Mouse (Mus musculus) CD4-positive, CD25-positive, alpha-beta regulatory T cell, adult 4 months (primary cell): ENCODE results near the gene Mgll. TPM values are rescaled to one million over a fixed set of nuclear protein-coding genes. Genes with fewer than 3 reads are reported as not detected.

Source experiments
- ATAC-seq: one replicate; pipeline ENCODE4 v1.8.0; 2017
- polyA plus RNA-seq, 2 experiments: library from polyadenylated mRNA; unstranded; fragments of 100-300 nt; shearing (Covaris generic); gene quantifications; one replicate each; pipeline ENCODE4 v1.2.1; 2017

Gene Mgll
- polyA plus RNA-seq, result under 1 TPM in 1 of 2 experiments, not detected in 1; 0.27 TPM

GRCm38 (mm10) chr6:88724313-88725195 is at the start of gene Mgll:
Mgll (plus strand) TSS chr6:88724412.
- ATAC-seq, result peak; percentile 54

DNA sequence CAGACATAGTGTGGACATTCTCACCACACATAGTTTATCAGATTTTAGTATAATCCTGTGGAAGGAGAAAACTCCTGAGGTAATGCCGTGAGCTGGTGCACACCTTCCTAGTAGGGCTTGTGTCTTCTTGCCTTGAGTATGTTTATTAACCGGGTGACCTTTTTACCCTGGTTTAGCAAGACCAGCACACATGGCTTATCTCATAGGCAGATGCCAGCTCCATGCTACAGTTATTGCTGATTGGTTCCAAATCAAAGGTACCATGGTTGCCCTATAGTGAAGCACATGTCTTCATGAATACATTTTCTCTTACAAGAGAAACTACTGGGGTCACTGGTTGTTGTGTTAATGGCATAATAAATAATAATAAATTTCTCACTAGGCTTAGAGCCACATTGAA is 48.4 kb upstream of the Mgll start:
- no peak for ATAC-seq

DNA sequence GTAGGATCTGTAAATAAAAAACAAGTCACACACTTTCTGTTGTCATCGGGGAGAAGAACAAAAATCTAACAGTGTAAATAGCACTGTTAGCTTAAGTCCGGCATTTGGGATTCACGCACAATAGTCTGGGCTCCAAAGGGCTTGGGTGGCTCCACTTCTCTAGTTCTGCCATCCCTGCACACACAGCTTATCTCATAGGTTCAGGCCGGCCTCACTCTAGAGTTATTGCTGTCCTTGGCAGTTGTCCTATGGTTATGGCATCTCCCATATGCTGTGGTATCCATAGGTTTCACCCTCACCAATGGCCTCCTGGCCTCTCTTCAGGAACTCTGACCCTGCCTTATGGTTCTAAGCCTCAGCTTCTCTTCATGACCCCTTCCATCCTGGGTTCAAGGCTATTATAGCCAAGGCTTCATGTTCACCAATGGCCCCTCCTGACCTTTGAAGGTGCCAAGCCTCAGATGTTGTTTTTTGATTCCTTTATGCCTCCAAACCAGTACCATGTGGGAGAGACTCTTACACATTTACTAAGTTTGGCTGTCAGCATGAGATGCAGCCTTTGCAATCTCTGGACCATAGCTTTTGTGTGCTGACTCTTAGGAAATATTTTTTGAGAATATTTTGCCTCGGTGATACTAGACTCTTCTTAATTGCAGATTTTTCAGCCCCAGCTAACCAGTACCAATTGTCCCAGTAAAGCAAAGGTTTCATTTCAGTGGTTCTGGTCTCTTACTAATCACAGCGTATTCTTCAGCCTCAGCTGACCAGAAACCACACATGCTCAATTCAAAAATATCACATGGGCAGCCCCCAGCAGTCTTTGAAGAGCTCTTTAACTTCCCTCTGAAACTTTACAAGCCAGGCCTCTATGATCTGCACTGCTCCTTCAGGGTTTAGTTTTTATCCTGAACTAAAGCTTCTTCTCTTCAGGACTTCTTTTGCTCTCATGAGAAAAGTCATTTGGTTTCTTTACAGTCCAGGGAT is 47.2 kb upstream of the Mgll start:
- ATAC-seq, result no peak

DNA sequence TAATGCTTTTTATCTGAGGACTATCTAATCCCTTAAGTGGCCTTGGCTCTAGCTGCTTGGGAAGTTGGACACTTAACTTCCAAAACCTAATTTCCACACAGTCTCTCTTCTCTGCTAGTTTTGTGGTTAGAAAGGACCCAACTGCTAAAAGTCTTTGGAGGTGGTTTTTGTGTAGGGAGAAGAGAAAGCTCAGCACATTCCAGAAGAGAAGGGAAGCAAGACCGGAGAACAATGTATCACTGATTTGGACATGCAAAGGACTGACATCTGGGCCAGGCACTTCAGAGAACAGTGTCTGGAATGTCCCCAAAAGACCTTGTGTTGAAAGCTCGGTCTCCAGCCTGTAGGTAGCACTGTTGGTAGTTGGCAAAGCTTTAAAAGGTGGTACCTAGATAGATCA is 46.5 kb upstream of the Mgll start:
- no peak for ATAC-seq

DNA sequence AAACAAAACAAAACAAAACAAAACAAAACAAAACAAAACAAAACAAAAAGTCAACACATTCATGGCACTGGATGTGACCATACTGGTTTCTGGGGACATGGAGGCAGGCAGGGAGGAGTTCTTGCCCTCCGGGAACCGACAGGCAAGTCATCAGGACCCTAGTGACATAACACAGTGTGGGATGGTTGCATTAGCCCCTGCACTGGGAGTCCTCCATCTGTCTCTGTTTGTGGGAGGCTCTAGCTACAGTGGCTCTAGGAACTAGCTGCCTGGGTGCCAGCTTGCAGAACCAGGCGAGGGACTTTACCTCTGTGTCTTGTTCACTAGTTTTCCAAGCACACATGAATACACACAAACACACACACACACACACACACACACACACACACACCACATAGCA is 43.2 kb upstream of the Mgll start:
- ATAC-seq, result no peak

- ATAC-seq, result no peak
Observed at GRCm38 (mm10) chr6:88683380-88684053, 40.7 kb upstream of the Mgll start.

- no peak for ATAC-seq
Observed at GRCm38 (mm10) chr6:88688171-88688570, 36.0 kb upstream of the Mgll start.

GRCm38 (mm10) chr6:88688712-88689111 is 35.5 kb upstream of the Mgll start:
- ATAC-seq, result no peak

DNA sequence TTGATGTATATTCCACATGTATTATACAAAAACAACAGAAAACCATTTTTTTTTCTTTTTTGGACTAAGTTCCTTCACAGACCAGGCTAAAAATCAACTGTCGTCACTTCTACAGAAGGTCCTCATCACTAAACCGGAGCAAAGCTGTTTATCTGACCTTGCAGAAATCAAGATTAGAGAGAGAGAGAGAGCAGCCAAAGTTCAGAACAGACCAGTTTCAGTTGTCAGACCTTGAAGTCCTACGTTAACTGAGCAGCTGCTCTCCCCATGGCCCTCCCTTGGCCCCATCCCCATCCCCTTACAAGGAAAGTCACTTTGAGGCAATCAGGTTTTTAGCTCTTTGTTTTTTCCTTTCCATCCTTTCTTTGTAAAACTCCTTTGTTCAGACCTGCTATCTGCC is 34.0 kb upstream of the Mgll start:
- ATAC-seq, result no peak

DNA sequence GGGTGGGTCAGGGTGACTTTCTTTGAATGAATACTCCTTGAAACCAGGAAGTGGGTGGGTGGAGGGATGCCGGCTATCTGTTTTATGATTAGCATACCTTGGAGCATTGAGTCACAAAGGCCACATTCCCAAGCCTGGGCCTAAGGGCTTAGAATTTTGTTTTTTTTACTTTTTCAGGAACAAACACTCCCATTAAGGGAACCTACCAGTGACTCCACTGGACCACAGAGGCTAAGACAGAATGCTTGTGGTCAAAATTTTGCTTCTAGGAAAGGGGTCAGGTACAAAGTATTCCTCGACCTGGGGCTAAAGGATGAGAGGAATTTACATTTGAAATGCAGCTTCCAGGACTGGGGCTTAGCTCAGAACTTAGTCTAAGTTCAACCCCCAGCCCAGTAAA is 32.9 kb upstream of the Mgll start:
- ATAC-seq, result no peak

GRCm38 (mm10) chr6:88702887-88703286 is 21.3 kb upstream of the Mgll start:
- ATAC-seq, result no peak

DNA sequence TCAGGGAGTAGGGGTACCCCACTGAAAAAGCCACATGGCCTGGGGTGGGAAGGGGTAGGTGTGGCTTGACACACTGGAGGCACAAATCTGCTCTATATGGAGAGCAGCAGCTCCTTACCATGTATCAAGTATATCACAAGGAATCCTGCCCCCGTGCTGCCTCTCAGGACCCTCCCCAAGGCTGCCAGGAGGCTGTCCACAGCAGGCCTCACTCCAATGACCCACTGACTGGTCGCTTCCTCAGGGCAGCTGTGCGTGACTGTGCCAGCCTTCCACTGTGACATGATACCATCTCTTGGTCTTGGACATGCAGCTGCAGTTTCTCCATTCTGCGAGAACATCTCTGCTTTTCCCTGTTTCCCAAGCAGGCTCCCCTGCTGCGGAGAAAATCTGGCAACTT is 20.5 kb upstream of the Mgll start:
- no peak for ATAC-seq

DNA sequence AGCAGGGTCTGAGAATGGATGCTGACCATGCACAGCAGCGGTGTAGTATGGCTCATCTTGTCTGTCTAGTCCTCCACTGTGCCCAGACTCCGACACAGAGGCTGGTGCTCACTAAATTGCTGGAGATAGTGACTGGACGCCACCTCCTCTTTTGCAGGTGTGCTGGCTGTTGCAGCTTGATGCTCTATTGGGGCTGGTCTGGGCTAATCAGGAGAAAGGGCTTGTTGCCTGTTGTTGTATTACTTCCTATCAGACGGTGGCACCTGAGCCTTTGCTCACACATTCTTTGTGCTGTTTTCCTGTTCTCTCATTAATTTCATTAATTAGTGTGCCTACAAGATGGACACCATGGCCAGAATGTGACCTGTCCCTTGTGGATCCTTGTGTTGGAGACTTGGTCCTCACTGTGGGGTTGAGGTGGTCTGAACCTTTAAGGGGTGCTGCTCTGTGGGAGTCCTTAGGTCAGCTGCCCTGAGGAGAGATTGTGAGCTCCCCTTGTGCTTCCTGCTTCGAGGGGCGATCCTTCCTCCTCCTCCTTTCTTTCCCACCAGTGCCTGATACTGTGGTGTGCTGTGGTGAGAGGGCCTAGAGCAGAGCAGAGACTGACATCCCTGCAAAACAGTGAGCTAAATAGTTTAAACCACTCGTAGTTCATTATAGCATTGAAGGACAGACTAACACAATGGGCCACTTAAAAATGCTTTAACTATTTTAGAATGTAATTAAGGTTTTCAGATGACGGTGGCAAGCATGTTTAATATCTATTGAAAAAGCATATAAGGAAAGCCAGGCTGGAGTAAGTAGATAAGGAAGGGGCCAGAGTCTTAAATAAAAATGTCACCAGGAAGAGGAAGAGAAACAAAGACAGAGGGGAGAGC is 15.6 kb upstream of the Mgll start:
- ATAC-seq, result no peak

- no peak for ATAC-seq
Observed at GRCm38 (mm10) chr6:88709279-88709575, 15.0 kb upstream of the Mgll start.

GRCm38 (mm10) chr6:88711313-88711712 is 12.9 kb upstream of the Mgll start:
- ATAC-seq, result no peak

GRCm38 (mm10) chr6:88712083-88712482 is 12.1 kb upstream of the Mgll start:
- ATAC-seq, result no peak

DNA sequence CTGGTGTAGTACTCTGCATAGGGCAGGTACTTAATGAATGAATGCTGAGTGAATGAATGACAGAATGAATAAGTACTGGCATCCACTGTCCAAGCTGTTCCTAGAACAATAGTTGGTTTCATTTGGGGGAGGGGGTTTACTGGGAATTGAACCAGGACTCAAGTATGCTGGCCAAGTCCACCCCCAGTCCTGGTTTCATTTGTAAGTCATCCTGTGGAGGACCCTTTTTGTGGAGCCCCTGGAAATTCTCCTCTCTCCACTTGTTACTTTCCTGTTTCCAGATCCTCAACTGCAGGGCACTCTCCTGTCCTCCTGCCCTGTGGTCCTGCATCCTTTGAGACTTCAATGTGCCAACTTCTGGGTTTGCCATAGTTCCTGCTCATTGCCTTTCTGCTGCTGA is 10.9 kb upstream of the Mgll start:
- no peak for ATAC-seq

DNA sequence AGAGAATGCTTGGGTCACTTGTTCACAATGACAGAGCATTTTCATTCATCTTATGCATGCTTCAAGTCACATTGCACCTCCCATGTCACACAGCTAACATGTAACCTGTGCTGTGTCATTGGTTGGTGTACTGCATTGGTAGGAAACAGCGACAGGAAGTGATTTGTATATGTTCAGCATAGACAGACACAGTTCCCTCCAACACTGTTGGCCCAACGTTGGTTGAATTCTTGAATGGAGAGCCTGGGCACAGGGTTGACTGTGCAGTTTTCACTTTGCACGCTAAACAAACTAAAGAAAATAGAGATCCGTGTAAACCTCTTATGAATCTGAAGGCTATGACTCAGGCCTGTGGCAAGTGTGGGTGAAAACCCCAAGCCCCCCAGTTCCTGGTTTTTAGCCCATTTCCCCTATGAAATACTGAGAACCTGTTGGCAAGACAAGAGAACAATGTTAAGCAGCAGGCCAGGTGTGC is 10.0 kb upstream of the Mgll start:
- ATAC-seq, result no peak

DNA sequence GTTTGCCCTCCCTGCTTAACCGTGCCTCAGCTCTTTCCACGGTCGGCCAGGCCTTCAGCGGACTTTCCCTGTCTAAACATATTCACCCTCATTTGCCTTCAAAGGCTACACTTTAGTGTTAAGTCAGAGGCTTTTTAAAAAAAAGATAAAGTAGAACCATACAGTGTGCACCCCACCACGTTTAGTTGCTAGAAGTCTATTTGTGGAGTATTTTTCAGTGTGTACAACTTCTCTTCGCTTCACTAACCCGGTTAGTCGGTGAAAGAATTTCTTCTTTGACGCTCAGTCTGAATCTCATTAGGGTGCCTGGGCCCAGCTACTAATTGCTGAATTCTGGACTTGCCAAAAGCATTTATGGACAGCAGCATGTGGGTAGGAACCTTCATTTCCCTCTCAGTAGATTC is 8.8 kb upstream of the Mgll start:
- ATAC-seq, result no peak

- no peak for ATAC-seq
Observed at GRCm38 (mm10) chr6:88715966-88716365, 8.2 kb upstream of the Mgll start.

- no peak for ATAC-seq
Observed at GRCm38 (mm10) chr6:88717143-88718032, 6.8 kb upstream of the Mgll start.
